Mouse (Mus musculus): ENCODE results near the gene Kif2c. TPM values are rescaled to one million over a fixed set of nuclear protein-coding genes. Genes with fewer than 3 reads are reported as not detected.
A peak's percentile ranks its signal among the peaks of the same experiment; 100 is the strongest.

Gene Kif2c
- total and polyA plus RNA-seq, 3 experiments, result 32.6 to 45.1 TPM; not detected in 1

- TF ChIP-seq HCFC1 (IDR thresholded peaks at IDR 0.05; ENCODE audit: low read depth, low read length), result 0 out of 2 replicates have a peak, but pooled peaks have one; percentile 63
- no peak for TF ChIP-seq CHD1 (IDR thresholded peaks at IDR 0.05; ENCODE audit: low read depth, low read length)
- TF ChIP-seq USF1 (IDR thresholded peaks at IDR 0.05; ENCODE audit: low read depth, low read length), result no peak
- peak; percentile 43; the same call in 1 of the 2 replicates for TF ChIP-seq NELFE (IDR thresholded peaks at IDR 0.05; ENCODE audit: low read depth, low read length)
- TF ChIP-seq NRF1 (IDR thresholded peaks at IDR 0.05; ENCODE audit: insufficient read depth, low read depth, low read length, poor library complexity, severe bottlenecking), result no peak
- TF ChIP-seq POLR2AphosphoS2 (IDR thresholded peaks at IDR 0.05; ENCODE audit: low read length), result no peak; the same call in 1 of the 2 replicates
- no peak for TF ChIP-seq CTCF (IDR thresholded peaks at IDR 0.05 in 2 of 3, conservative IDR thresholded peaks at IDR 0.05 in 1 of 3; ENCODE audit: control insufficient read depth in 1 of 3, insufficient read depth in 1 of 3, low read depth in 2 of 3, low read length in 3 of 3, poor library complexity in 1 of 3, severe bottlenecking in 1 of 3)
- TF ChIP-seq ZKSCAN1 (IDR thresholded peaks at IDR 0.05; ENCODE audit: low read depth, low read length), result no peak
- no peak for TF ChIP-seq MYB (IDR thresholded peaks at IDR 0.05; ENCODE audit: low read depth, low read length)
- TF ChIP-seq ZC3H11A (IDR thresholded peaks at IDR 0.05; ENCODE audit: low read depth, low read length), result no peak
- no peak for TF ChIP-seq MAZ (IDR thresholded peaks at IDR 0.05; ENCODE audit: low read depth, low read length)
- no peak for TF ChIP-seq MAX (IDR thresholded peaks at IDR 0.05; ENCODE audit: low read length)
- TF ChIP-seq E2F4 (IDR thresholded peaks at IDR 0.05; ENCODE audit: borderline replicate concordance, low read depth, low read length), result no peak
- no peak for TF ChIP-seq RCOR1 (IDR thresholded peaks at IDR 0.05; ENCODE audit: low read depth, low read length)
- TF ChIP-seq EP300 (IDR thresholded peaks at IDR 0.05; ENCODE audit: low read depth in 1 of 2, low read length in 2 of 2), result peak in 1 of 2 experiments; percentile 7; a peak in 1 of 4 replicates
- no peak; the same call in 1 of the 2 replicates for TF ChIP-seq ZNF384 (IDR thresholded peaks at IDR 0.05; ENCODE audit: low read depth, low read length)
- no peak for TF ChIP-seq CHD2 (IDR thresholded peaks at IDR 0.05; ENCODE audit: low read length)
- no peak for TF ChIP-seq USF2 (IDR thresholded peaks at IDR 0.05; ENCODE audit: borderline replicate concordance in 1 of 2, insufficient read depth in 1 of 2, low read depth in 1 of 2, low read length in 2 of 2)
- no peak; the same call in 1 of the 2 replicates for TF ChIP-seq MXI1 (IDR thresholded peaks at IDR 0.05; ENCODE audit: low read depth, low read length)
- no peak for TF ChIP-seq SIN3A (IDR thresholded peaks at IDR 0.05; ENCODE audit: low read length)
- no peak for TF ChIP-seq ZMIZ1 (IDR thresholded peaks at IDR 0.05; ENCODE audit: low read depth, low read length)
- TF ChIP-seq MAFK (IDR thresholded peaks at IDR 0.05; ENCODE audit: borderline replicate concordance, low read depth, low read length), result no peak
These were observed 56.3 kb downstream of the Kif2c start (continued) for GRCm38 (mm10) chr4:117125910-117126674.

DNA sequence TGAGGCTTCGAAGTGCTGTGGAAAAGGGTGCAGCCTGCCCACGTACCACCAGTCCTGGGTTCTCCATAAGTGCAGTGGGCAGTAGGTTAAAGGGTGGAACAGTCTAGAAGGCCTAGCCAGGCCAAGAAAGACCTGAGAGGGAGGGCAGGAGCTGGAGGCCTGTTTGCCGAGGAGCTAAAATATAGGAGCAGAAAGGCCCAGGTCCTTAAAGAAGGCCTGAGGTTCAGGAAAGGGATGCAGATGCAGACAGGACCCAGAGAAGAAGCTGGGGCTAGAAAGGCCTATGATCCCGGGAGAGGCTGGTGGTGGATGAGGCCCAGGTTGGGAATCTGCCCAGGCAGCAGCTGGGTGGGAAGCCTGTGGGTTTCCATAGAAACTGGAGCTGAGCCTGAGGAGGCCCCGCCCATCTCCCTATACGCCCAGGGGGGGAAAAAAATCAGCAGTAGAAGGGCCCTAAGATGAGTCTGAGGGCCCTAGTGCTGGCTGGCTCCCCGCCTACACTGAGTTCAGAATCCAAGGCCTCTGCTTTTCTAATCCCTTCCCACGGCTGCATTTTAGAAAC, 57.0 kb downstream of the Kif2c start, which contains the start of gene Btbd19:
Gene Btbd19, minus strand, starts transcription at position 378 of the 562 bp plus-strand sequence.
- Histone ChIP-seq H3K36me3 (ENCODE audit: control insufficient read depth in 1 of 2, insufficient read depth in 2 of 2, low read length in 2 of 2) (peaks cover 0 to 30% of the 10 kb centered on the region in 2 experiments; a peak in 2 of 4 replicates), H3K9me3 (replicated peaks; ENCODE audit: insufficient read depth, low read length) (no peaks in the 10 kb centered on the region), H3K9ac (ENCODE audit: control insufficient read depth, low read depth, low read length, poor library complexity, severe bottlenecking) (peak within 1 kb of the TSS; percentile 83), H3K27ac (ENCODE audit: control insufficient read depth, low read depth, low read length) (peak within 1 kb of the TSS; percentile 100), H3K27me3 (ENCODE audit: control insufficient read depth in 1 of 2, insufficient read depth in 2 of 2, low read length in 2 of 2) (no peaks in the 10 kb centered on the region), H3K4me1 (ENCODE audit: control insufficient read depth in 1 of 2, insufficient read depth in 2 of 2, low read length in 2 of 2) (peaks cover 5 to 36% of the 10 kb centered on the region in 2 experiments), H3K4me3 (ENCODE audit: control insufficient read depth in 1 of 2, insufficient read depth in 1 of 2, low read depth in 2 of 2, low read length in 2 of 2) (peak within 1 kb of the TSS; percentile 32 to 54), H3K79me2 (ENCODE audit: control insufficient read depth, insufficient read depth, low read length, poor library complexity) (peaks cover 5% of the 10 kb centered on the region; the same call in 1 of the 2 replicates)
- TF ChIP-seq CHD1 (IDR thresholded peaks at IDR 0.05; ENCODE audit: low read depth, low read length) (0 out of 2 replicates have a peak, but pooled peaks have one; percentile 94), SIN3A (IDR thresholded peaks at IDR 0.05; ENCODE audit: low read length) (peak; percentile 55; the same call in 1 of the 2 replicates), ZNF384 (IDR thresholded peaks at IDR 0.05; ENCODE audit: low read depth, low read length) (peak; percentile 68), MXI1 (IDR thresholded peaks at IDR 0.05; ENCODE audit: low read depth, low read length) (peak; percentile 36; the same call in 1 of the 2 replicates), KAT2A (conservative IDR thresholded peaks at IDR 0.05; ENCODE audit: low read depth, low read length) (no peak), ETS1 (IDR thresholded peaks at IDR 0.05; ENCODE audit: low read depth, low read length) (peak; percentile 11; the same call in 1 of the 2 replicates), MAFK (IDR thresholded peaks at IDR 0.05; ENCODE audit: borderline replicate concordance, low read depth, low read length) (no peak)
- peak; percentile 76 for DNase-seq (ENCODE audit: low read depth, low spot score)
